Mouse (Mus musculus) adrenal gland, postnatal 25 days (tissue): ENCODE data around the gene Plcg2. TPM values are rescaled to one million over a fixed set of nuclear protein-coding genes. Genes with fewer than 3 reads are reported as not detected.

Source experiments
- DNase-seq: peaks from one replicate; pipeline ENCODE4 v3.0.0; 2021; ENCODE audit warnings: mixed read lengths
- total RNA-seq: library from RNA; stranded (reverse); gene quantifications from 2 replicates; pipeline ENCODE4 v1.2.3, GENCODE M21; 2021

The Plcg2 gene
- total RNA-seq, 1 experiment from 2014 or later = 6.5 TPM

- DNase-seq = no peak
These were observed 9.7 kb upstream of the Plcg2 start for GRCm38 (mm10) chr8:117488246-117489005.

- no peak for DNase-seq
These were observed 4.5 kb upstream of the Plcg2 start for GRCm38 (mm10) chr8:117493543-117493942.

- DNase-seq = no peak
These were observed 3.2 kb upstream of the Plcg2 start for GRCm38 (mm10) chr8:117494874-117495273.

GRCm38 (mm10) chr8:117498915-117499540 is 937 bp downstream of the Plcg2 start:
- no peak for DNase-seq

- DNase-seq = no peak
These were observed 2.2 kb downstream of the Plcg2 start for GRCm38 (mm10) chr8:117500232-117500823.

- DNase-seq = no peak
These were observed 3.2 kb downstream of the Plcg2 start for GRCm38 (mm10) chr8:117501323-117501722.

- no peak for DNase-seq
These were observed 5.4 kb downstream of the Plcg2 start for GRCm38 (mm10) chr8:117503405-117504069.

GRCm38 (mm10) chr8:117507703-117508102 is 9.6 kb downstream of the Plcg2 start:
- DNase-seq = no peak

- no peak for DNase-seq
These were observed 18.9 kb downstream of the Plcg2 start for GRCm38 (mm10) chr8:117516876-117517565.

- DNase-seq = no peak
These were observed 19.8 kb downstream of the Plcg2 start for GRCm38 (mm10) chr8:117517861-117518260.

GRCm38 (mm10) chr8:117518873-117519272 is 20.8 kb downstream of the Plcg2 start:
- DNase-seq = no peak

GRCm38 (mm10) chr8:117526185-117526584 is 28.1 kb downstream of the Plcg2 start:
- DNase-seq = no peak

- no peak for DNase-seq
These were observed 29.9 kb downstream of the Plcg2 start for GRCm38 (mm10) chr8:117527983-117528382.

GRCm38 (mm10) chr8:117529177-117529576 is 31.1 kb downstream of the Plcg2 start:
- DNase-seq = no peak

- no peak for DNase-seq
These were observed 34.4 kb downstream of the Plcg2 start for GRCm38 (mm10) chr8:117532381-117532972.

- DNase-seq = no peak
These were observed 38.8 kb downstream of the Plcg2 start for GRCm38 (mm10) chr8:117536862-117537261.

- DNase-seq = no peak
These were observed 39.7 kb downstream of the Plcg2 start for GRCm38 (mm10) chr8:117537751-117538150.

GRCm38 (mm10) chr8:117542951-117543350 is 44.9 kb downstream of the Plcg2 start:
- DNase-seq = no peak

GRCm38 (mm10) chr8:117543789-117544188 is 45.7 kb downstream of the Plcg2 start:
- DNase-seq = no peak

- no peak for DNase-seq
These were observed 47.0 kb downstream of the Plcg2 start for GRCm38 (mm10) chr8:117545043-117545442.

- DNase-seq = peak; percentile 27
These were observed 48.3 kb downstream of the Plcg2 start for GRCm38 (mm10) chr8:117546386-117546785.

- DNase-seq = no peak
These were observed 49.9 kb downstream of the Plcg2 start for GRCm38 (mm10) chr8:117547945-117548344.
